Mouse (Mus musculus): Measurements from ENCODE around the gene Ryr3. TPM values are rescaled to one million over a fixed set of nuclear protein-coding genes. Genes with fewer than 3 reads are reported as not detected.

Ryr3 gene
- polyA plus RNA-seq, 1 experiment = 5.3 TPM

GRCm38 (mm10) chr2:112676175-112676574 lies 540.7 kb downstream of the Ryr3 start:
- H3ac ChIP-seq (ENCODE audit: control insufficient read depth, insufficient read length) = no peak overlapping the region
- no peak for TF ChIP-seq MAX (IDR thresholded peaks at IDR 0.05; ENCODE audit: low read depth)
- no peak for TF ChIP-seq SRF (IDR thresholded peaks at IDR 0.05; ENCODE audit: control insufficient read depth, insufficient read length, low read depth)
- no peak for TF ChIP-seq CEBPB (IDR thresholded peaks at IDR 0.05; ENCODE audit: insufficient read depth, poor library complexity, severe bottlenecking)
- no peak for TF ChIP-seq TCF3 (IDR thresholded peaks at IDR 0.05; ENCODE audit: insufficient read length, low read depth)
- TF ChIP-seq MYOD1 (IDR thresholded peaks at IDR 0.05; ENCODE audit: control insufficient read depth in 1 of 3, insufficient read length in 2 of 3, low read depth in 2 of 3) = no peak
- no peak for TF ChIP-seq TCF12 (IDR thresholded peaks at IDR 0.05; ENCODE audit: insufficient read depth, poor library complexity, severe bottlenecking)
- TF ChIP-seq E2F4 (IDR thresholded peaks at IDR 0.05; ENCODE audit: insufficient read depth) = no peak
- TF ChIP-seq MYOG (IDR thresholded peaks at IDR 0.05; ENCODE audit: control insufficient read depth in 1 of 3, insufficient read depth in 1 of 3, insufficient read length in 2 of 3, low read depth in 2 of 3) = no peak
- no peak for TF ChIP-seq USF1 (IDR thresholded peaks at IDR 0.05; ENCODE audit: low read depth)
- no peak for TF ChIP-seq REST (IDR thresholded peaks at IDR 0.05; ENCODE audit: insufficient read depth, insufficient read length)
- H3K4me3 ChIP-seq = no peak overlapping the region
- H3K36me3 ChIP-seq (ENCODE audit: control insufficient read depth, insufficient read depth) = no peaks in the 10 kb centered on the region
- no peaks in the 10 kb centered on the region for H3K27me3 ChIP-seq (ENCODE audit: control insufficient read depth, insufficient read depth, insufficient read length)
- H3K4me2 ChIP-seq (ENCODE audit: low read depth) = no peak overlapping the region
- no peaks in the 10 kb centered on the region for H3K79me2 ChIP-seq (ENCODE audit: control insufficient read depth, insufficient read depth)

GRCm38 (mm10) chr2:112669461-112669860 lies 547.4 kb downstream of the Ryr3 start:
- Histone ChIP-seq H3ac (ENCODE audit: control insufficient read depth, insufficient read length) (no peak overlapping the region), H3K4me2 (ENCODE audit: low read depth) (no peak overlapping the region), H3K27me3 (ENCODE audit: control insufficient read depth, insufficient read depth, insufficient read length) (no peaks in the 10 kb centered on the region), H3K4me3 (no peak overlapping the region), H3K36me3 (ENCODE audit: control insufficient read depth, insufficient read depth) (no peaks in the 10 kb centered on the region), H3K79me2 (ENCODE audit: control insufficient read depth, insufficient read depth) (no peaks in the 10 kb centered on the region)
- TF ChIP-seq MYOG (IDR thresholded peaks at IDR 0.05; ENCODE audit: control insufficient read depth in 1 of 3, insufficient read depth in 1 of 3, insufficient read length in 2 of 3, low read depth in 2 of 3) = no peak
- no peak for TF ChIP-seq POLR2A (IDR thresholded peaks at IDR 0.05; ENCODE audit: insufficient read length, low read depth)
- no peak for TF ChIP-seq E2F4 (IDR thresholded peaks at IDR 0.05; ENCODE audit: insufficient read depth)
- TF ChIP-seq SRF (IDR thresholded peaks at IDR 0.05; ENCODE audit: control insufficient read depth, insufficient read length, low read depth) = no peak
- TF ChIP-seq TCF3 (IDR thresholded peaks at IDR 0.05; ENCODE audit: insufficient read length, low read depth) = no peak
- TF ChIP-seq USF1 (IDR thresholded peaks at IDR 0.05; ENCODE audit: low read depth) = no peak
- no peak for TF ChIP-seq MAX (IDR thresholded peaks at IDR 0.05; ENCODE audit: low read depth)
- no peak for TF ChIP-seq MYOD1 (IDR thresholded peaks at IDR 0.05; ENCODE audit: control insufficient read depth in 1 of 3, insufficient read length in 2 of 3, low read depth in 2 of 3)
- no peak for TF ChIP-seq REST (IDR thresholded peaks at IDR 0.05; ENCODE audit: insufficient read depth, insufficient read length)
- no peak for TF ChIP-seq CEBPB (IDR thresholded peaks at IDR 0.05; ENCODE audit: insufficient read depth, poor library complexity, severe bottlenecking)

GRCm38 (mm10) chr2:112656131-112656530 lies 560.8 kb downstream of the Ryr3 start:
- Histone ChIP-seq H3K27me3 (ENCODE audit: control insufficient read depth, insufficient read depth, insufficient read length) (no peaks in the 10 kb centered on the region), H3ac (ENCODE audit: control insufficient read depth, insufficient read length) (no peak overlapping the region), H3K4me3 (no peak overlapping the region), H3K4me2 (ENCODE audit: low read depth) (no peak overlapping the region), H3K36me3 (ENCODE audit: control insufficient read depth, insufficient read depth) (no peaks in the 10 kb centered on the region), H3K79me2 (ENCODE audit: control insufficient read depth, insufficient read depth) (no peaks in the 10 kb centered on the region)
- TF ChIP-seq MYOD1 (IDR thresholded peaks at IDR 0.05; ENCODE audit: control insufficient read depth in 1 of 3, insufficient read length in 2 of 3, low read depth in 2 of 3) (no peak), MYOG (IDR thresholded peaks at IDR 0.05; ENCODE audit: control insufficient read depth in 1 of 3, insufficient read depth in 1 of 3, insufficient read length in 2 of 3, low read depth in 2 of 3) (no peak), E2F4 (IDR thresholded peaks at IDR 0.05; ENCODE audit: insufficient read depth) (no peak)

GRCm38 (mm10) chr2:112653836-112654235 lies 563.1 kb downstream of the Ryr3 start:
- Histone ChIP-seq H3K36me3 (ENCODE audit: control insufficient read depth, insufficient read depth) (no peaks in the 10 kb centered on the region), H3K79me2 (ENCODE audit: control insufficient read depth, insufficient read depth) (no peaks in the 10 kb centered on the region), H3ac (ENCODE audit: control insufficient read depth, insufficient read length) (no peak overlapping the region), H3K4me2 (ENCODE audit: low read depth) (no peak overlapping the region), H3K4me3 (no peak overlapping the region), H3K27me3 (ENCODE audit: control insufficient read depth, insufficient read depth, insufficient read length) (no peaks in the 10 kb centered on the region)
- TF ChIP-seq MAX (IDR thresholded peaks at IDR 0.05; ENCODE audit: low read depth) = no peak
- no peak for TF ChIP-seq CEBPB (IDR thresholded peaks at IDR 0.05; ENCODE audit: insufficient read depth, poor library complexity, severe bottlenecking)
- TF ChIP-seq POLR2AphosphoS2 (IDR thresholded peaks at IDR 0.05; ENCODE audit: insufficient read length, low read depth) = no peak
- no peak for TF ChIP-seq SRF (IDR thresholded peaks at IDR 0.05; ENCODE audit: control insufficient read depth, insufficient read length, low read depth)
- TF ChIP-seq REST (IDR thresholded peaks at IDR 0.05; ENCODE audit: insufficient read depth, insufficient read length) = no peak
- no peak for TF ChIP-seq E2F4 (IDR thresholded peaks at IDR 0.05; ENCODE audit: insufficient read depth)
- TF ChIP-seq MYOG (IDR thresholded peaks at IDR 0.05; ENCODE audit: control insufficient read depth in 1 of 3, insufficient read depth in 1 of 3, insufficient read length in 2 of 3, low read depth in 2 of 3) = no peak
- TF ChIP-seq TCF3 (IDR thresholded peaks at IDR 0.05; ENCODE audit: insufficient read length, low read depth) = no peak
- no peak for TF ChIP-seq USF1 (IDR thresholded peaks at IDR 0.05; ENCODE audit: low read depth)
- TF ChIP-seq MYOD1 (IDR thresholded peaks at IDR 0.05; ENCODE audit: control insufficient read depth in 1 of 3, insufficient read length in 2 of 3, low read depth in 2 of 3) = no peak
- TF ChIP-seq TCF12 (IDR thresholded peaks at IDR 0.05; ENCODE audit: insufficient read depth, poor library complexity, severe bottlenecking) = no peak
- no peak for TF ChIP-seq POLR2A (IDR thresholded peaks at IDR 0.05; ENCODE audit: insufficient read length, low read depth)

- no peak overlapping the region for H3ac ChIP-seq (ENCODE audit: control insufficient read depth, insufficient read length)
- TF ChIP-seq TCF12 (IDR thresholded peaks at IDR 0.05; ENCODE audit: insufficient read depth, poor library complexity, severe bottlenecking) (no peak), E2F4 (IDR thresholded peaks at IDR 0.05; ENCODE audit: insufficient read depth) (no peak), SRF (IDR thresholded peaks at IDR 0.05; ENCODE audit: control insufficient read depth, insufficient read length, low read depth) (no peak), CEBPB (IDR thresholded peaks at IDR 0.05; ENCODE audit: insufficient read depth, poor library complexity, severe bottlenecking) (no peak), POLR2A (IDR thresholded peaks at IDR 0.05; ENCODE audit: insufficient read length, low read depth) (no peak), USF1 (IDR thresholded peaks at IDR 0.05; ENCODE audit: low read depth) (no peak), MYOG (IDR thresholded peaks at IDR 0.05; ENCODE audit: control insufficient read depth in 1 of 3, insufficient read depth in 1 of 3, insufficient read length in 2 of 3, low read depth in 2 of 3) (no peak), MYOD1 (IDR thresholded peaks at IDR 0.05; ENCODE audit: control insufficient read depth in 1 of 3, insufficient read length in 2 of 3, low read depth in 2 of 3) (no peak), TCF3 (IDR thresholded peaks at IDR 0.05; ENCODE audit: insufficient read length, low read depth) (no peak), MAX (IDR thresholded peaks at IDR 0.05; ENCODE audit: low read depth) (no peak), REST (IDR thresholded peaks at IDR 0.05; ENCODE audit: insufficient read depth, insufficient read length) (no peak), POLR2AphosphoS2 (IDR thresholded peaks at IDR 0.05; ENCODE audit: insufficient read length, low read depth) (no peak)
- H3K4me3 ChIP-seq = no peak overlapping the region
- H3K4me2 ChIP-seq (ENCODE audit: low read depth) = no peak overlapping the region
- no peaks in the 10 kb centered on the region for H3K27me3 ChIP-seq (ENCODE audit: control insufficient read depth, insufficient read depth, insufficient read length)
- no peaks in the 10 kb centered on the region for H3K79me2 ChIP-seq (ENCODE audit: control insufficient read depth, insufficient read depth)
- peaks cover 4% of the 10 kb centered on the region for H3K36me3 ChIP-seq (ENCODE audit: control insufficient read depth, insufficient read depth)
These were observed 579.7 kb downstream of the Ryr3 start for GRCm38 (mm10) chr2:112637206-112637605.

Data from myocyte (in vitro differentiated cells).